Mouse (Mus musculus) liver, embryonic 11.5 days (tissue): ENCODE measurements around the gene Olfr961. TPM values are rescaled to one million over a fixed set of nuclear protein-coding genes. Genes with fewer than 3 reads are reported as not detected.

ENCODE experiments used
- ATAC-seq: fragments of 200-750 bp; cut with Nextera tagmentation; replicated peaks from 2 replicates; pipeline ENCODE4 v1.8.0; 2017; ENCODE audit warnings: moderate number of reproducible peaks, mild to moderate bottlenecking, moderate TSS enrichment, moderate library complexity; ENCODE audit not compliant: low FRiP score
- DNase-seq: peaks from one replicate; pipeline ENCODE4 v3.0.0-alpha.2; 2017; ENCODE audit warnings: low spot score
- H3K27ac ChIP-seq: fragments of 300-500 bp; sonication (generic); 2 replicates; pipeline ENCODE4 v1.5.1; 2014; ENCODE audit warnings: mild to moderate bottlenecking, low read depth, low read length, control low read depth
- H3K27me3 ChIP-seq: fragments of 300-500 bp; sonication (generic); replicated peaks from 2 replicates; pipeline ENCODE4 v1.6.1; 2014; ENCODE audit warnings: low read length, mixed read lengths; ENCODE audit not compliant: control insufficient read depth, insufficient read depth
- H3K36me3 ChIP-seq: fragments of 300-500 bp; sonication (generic); 2 replicates; pipeline ENCODE4 v1.6.1; 2014; ENCODE audit warnings: mild to moderate bottlenecking, low read length, moderate library complexity, mixed read lengths; ENCODE audit not compliant: control insufficient read depth, insufficient read depth
- H3K4me1 ChIP-seq: fragments of 300-500 bp; sonication (generic); replicated peaks from 2 replicates; pipeline ENCODE4 v1.6.1; 2014; ENCODE audit warnings: low read length, mixed read lengths; ENCODE audit not compliant: control insufficient read depth, insufficient read depth
- H3K4me2 ChIP-seq: fragments of 300-500 bp; sonication (generic); 2 replicates; pipeline ENCODE4 v1.6.1; 2014; ENCODE audit warnings: mild to moderate bottlenecking, control low read depth, moderate library complexity
- H3K4me3 ChIP-seq: fragments of 300-500 bp; sonication (generic); 2 replicates; pipeline ENCODE4 v1.5.1; 2014; ENCODE audit warnings: low read depth, low read length, control low read depth
- H3K9ac ChIP-seq: fragments of 300-500 bp; sonication (generic); 2 replicates; pipeline ENCODE4 v1.6.1; 2014; ENCODE audit warnings: low read depth, low read length, control low read depth
- H3K9me3 ChIP-seq: fragments of 300-500 bp; sonication (generic); 2 replicates; pipeline ENCODE4 v1.6.1; 2016; ENCODE audit warnings: low read length, inconsistent platforms, mixed read lengths; ENCODE audit not compliant: control insufficient read depth
- WGBS: fragments of 180-500 bp; shearing (Covaris S2); extraction: QIAGEN DNeasy Blood & Tissue Kit; methylation state at CpG from one replicate; pipeline ENCODE4 v1.1.7; 2014; 5-methylcytosine and 5-hydroxymethylcytosine counted together
- polyA plus RNA-seq: library from polyadenylated mRNA; unstranded; fragments of >200 nt; fragmentation: Nextera tagmentation; extraction: Ambion mirVana; gene quantifications from 2 replicates; pipeline ENCODE4 v1.2.1, GENCODE M21; 2014

The Olfr961 gene
- polyA plus RNA-seq, 1 experiment from 2014 or later: not detected

DNA sequence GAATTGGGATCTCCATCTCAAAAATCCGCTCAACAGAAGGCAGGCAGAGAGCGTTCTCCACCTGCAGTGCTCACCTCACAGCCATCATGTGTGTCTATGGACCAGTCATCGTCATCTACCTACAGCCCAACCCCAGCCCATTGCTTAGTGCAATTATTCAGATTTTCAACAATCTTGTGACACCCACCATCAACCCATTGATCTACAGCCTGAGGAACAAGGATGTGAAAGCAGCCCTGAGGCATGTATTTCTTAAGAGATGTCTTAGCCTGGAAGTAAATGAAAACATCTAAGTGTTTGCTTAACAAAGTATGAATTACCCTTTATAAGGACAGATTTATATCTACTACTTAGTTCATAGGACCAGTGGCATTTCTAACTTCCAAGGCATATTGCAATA lies 21.1 kb upstream of the Olfr961 start:
- Histone ChIP-seq H3K36me3 (no peaks in the 10 kb centered on the region), H3K9ac (no peak overlapping the region), H3K4me1 (no peaks in the 10 kb centered on the region), H3K4me3 (no peak overlapping the region), H3K27me3 (no peaks in the 10 kb centered on the region), H3K9me3 (no peaks in the 10 kb centered on the region), H3K27ac (no peak overlapping the region), H3K4me2 (no peak overlapping the region)
- DNase-seq: no peak
- WGBS: 84% methylated on average over 3 of the region's 3 CpGs
- ATAC-seq: no peak

DNA sequence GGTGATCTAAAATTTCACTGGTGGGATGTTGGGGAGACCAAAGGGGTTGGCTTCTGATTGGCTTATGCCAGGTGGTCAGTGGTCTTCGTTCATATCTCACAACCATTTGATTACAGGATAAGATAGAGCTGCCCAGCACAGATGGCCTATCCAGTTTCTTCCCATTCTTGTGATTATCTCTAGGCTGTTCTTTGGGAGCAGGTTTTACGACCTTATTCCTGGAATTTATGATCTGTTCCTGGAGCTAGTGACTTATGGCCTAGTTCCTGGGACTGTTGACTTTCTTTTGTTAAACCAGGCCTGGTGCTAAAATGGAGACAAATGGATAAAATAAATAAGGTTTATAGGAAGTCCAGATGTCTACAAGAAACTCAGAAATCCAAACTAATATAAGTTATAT lies 20.2 kb upstream of the Olfr961 start:
- Histone ChIP-seq H3K27ac (no peak overlapping the region), H3K27me3 (no peaks in the 10 kb centered on the region), H3K4me1 (no peaks in the 10 kb centered on the region), H3K9ac (no peak overlapping the region), H3K4me2 (no peak overlapping the region), H3K4me3 (no peak overlapping the region), H3K9me3 (no peaks in the 10 kb centered on the region), H3K36me3 (no peaks in the 10 kb centered on the region)
- DNase-seq: no peak
- WGBS: 59% methylated on average over 2 of the region's 2 CpGs
- ATAC-seq: no peak

DNA sequence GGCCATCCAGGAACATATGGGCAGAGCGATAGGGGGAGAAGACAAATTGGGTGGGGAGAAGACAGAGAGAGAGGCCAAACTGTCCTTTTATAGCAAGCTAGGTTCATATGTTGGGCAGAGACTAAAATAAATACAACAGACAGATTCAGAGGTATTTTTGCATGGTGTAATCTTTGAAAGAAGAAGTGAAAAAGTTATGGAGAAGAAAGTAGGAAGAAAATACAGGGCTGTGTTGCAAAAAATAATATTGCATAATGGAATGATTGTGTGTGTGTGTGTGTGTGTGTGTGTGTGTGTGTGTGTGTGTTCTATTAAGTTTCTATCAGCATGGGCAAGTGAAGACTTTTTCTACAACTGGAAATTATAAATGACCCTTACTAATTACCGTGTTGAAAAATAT lies 15.8 kb upstream of the Olfr961 start:
- Histone ChIP-seq H3K4me1 (no peaks in the 10 kb centered on the region), H3K27me3 (no peaks in the 10 kb centered on the region), H3K27ac (no peak overlapping the region), H3K9ac (no peak overlapping the region), H3K4me3 (no peak overlapping the region), H3K36me3 (no peaks in the 10 kb centered on the region), H3K9me3 (no peaks in the 10 kb centered on the region), H3K4me2 (no peak overlapping the region)
- no peak for DNase-seq
- no peak for ATAC-seq
- 71% methylated on average over 2 of the region's 2 CpGs for WGBS

DNA sequence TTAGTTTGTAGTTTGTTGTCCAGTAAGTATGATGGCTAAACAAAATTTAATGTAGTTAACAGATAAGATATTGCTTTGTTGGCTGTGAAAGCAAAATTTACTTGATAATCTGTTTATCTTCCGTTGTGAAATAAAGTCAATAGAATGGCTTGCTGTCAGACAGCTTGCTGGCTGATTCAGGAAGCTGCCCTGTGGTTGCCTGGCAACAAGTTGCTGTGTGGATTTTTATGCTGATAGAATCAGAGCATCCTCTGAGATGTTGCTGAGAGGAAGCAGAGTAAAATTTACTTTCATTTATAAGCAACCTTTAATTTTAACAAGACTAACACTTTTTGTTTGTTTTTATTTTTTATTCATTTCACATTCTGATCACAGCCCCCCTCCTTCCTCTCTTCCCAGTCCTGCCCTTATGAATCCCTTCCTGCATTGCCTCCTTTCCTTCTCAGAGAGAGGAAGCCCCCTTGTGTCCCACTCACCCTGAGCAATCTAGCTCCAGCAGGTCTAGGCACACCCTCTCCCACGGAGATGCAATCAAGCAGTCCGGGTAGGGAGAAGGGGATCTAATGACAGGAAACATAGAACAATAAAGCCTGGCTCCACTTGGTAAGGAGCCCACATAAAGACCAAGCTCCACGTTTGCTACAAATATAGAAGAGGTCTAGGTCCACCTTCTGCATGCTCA lies 10.8 kb upstream of the Olfr961 start:
- no peak overlapping the region for H3K4me3 ChIP-seq
- no peaks in the 10 kb centered on the region for H3K4me1 ChIP-seq
- H3K9ac ChIP-seq: no peak overlapping the region
- H3K36me3 ChIP-seq: no peaks in the 10 kb centered on the region
- DNase-seq (no peak), ATAC-seq (no peak)
- 31% methylated on average over 4 of the region's 4 CpGs for WGBS
- H3K4me2 ChIP-seq: no peak overlapping the region
- H3K27me3 ChIP-seq: no peaks in the 10 kb centered on the region
- no peaks in the 10 kb centered on the region for H3K9me3 ChIP-seq
- H3K27ac ChIP-seq: no peak overlapping the region

DNA sequence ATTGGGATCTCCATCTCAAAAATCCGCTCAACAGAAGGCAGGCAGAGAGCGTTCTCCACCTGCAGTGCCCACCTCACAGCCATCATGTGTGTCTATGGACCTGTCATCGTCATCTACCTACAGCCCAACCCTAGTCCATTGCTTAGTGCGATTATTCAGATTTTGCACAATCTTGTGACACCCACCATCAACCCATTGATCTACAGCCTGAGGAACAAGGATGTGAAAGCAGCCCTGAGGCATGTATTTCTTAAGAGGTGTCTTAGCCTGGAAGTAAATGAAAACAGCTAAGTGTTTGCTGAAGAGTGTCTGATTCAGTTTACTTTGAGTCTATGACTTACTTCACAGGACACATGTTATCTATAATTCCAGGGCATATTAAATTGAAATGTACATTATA lies 2.5 kb downstream of the Olfr961 start:
- 83% methylated on average over 4 of the region's 4 CpGs for WGBS
- no peak for ATAC-seq
- no peaks in the 10 kb centered on the region for H3K36me3 ChIP-seq
- H3K9me3 ChIP-seq: no peaks in the 10 kb centered on the region
- no peaks in the 10 kb centered on the region for H3K27me3 ChIP-seq
- DNase-seq: no peak
- H3K4me2 ChIP-seq: no peak overlapping the region
- H3K9ac ChIP-seq: no peak overlapping the region
- H3K4me3 ChIP-seq: no peak overlapping the region
- no peak overlapping the region for H3K27ac ChIP-seq
- H3K4me1 ChIP-seq: no peaks in the 10 kb centered on the region

DNA sequence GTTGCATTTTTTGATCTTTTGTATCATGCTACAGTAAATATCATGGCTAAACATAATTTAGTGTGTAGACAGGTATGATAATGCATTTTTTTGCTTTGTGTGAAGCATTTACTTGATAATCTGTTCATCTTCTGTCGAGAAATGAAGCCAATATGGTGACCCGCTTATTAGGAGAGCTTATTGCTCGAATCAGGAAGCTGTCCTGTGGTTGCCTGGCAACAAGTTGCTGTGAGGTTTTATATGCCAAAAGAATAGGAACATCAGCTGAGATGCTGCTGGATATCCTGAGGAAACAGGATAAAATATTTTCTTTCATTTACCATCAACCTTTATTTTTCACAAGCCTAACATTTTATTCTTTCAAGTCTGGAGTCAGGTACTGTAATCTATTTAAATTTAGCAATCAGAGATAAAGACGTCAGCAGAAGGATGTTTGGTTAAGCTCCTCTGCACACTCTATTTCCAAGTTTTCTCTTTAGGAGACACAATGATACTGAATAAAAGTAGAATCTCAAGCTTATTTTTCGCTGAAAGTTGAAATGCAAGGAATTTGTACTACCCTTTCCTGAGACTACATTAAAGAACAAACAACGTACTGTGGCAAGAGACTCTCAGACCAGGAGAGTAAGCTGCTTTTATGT lies 10.0 kb downstream of the Olfr961 start:
- H3K9ac ChIP-seq: no peak overlapping the region
- no peak overlapping the region for H3K27ac ChIP-seq
- no peaks in the 10 kb centered on the region for H3K9me3 ChIP-seq
- no peak for DNase-seq
- no peak overlapping the region for H3K4me3 ChIP-seq
- no peaks in the 10 kb centered on the region for H3K36me3 ChIP-seq
- no peak for ATAC-seq
- no peaks in the 10 kb centered on the region for H3K27me3 ChIP-seq
- WGBS: 67% methylated on average over 6 of the region's 6 CpGs
- H3K4me1 ChIP-seq: no peaks in the 10 kb centered on the region
- no peak overlapping the region for H3K4me2 ChIP-seq

DNA sequence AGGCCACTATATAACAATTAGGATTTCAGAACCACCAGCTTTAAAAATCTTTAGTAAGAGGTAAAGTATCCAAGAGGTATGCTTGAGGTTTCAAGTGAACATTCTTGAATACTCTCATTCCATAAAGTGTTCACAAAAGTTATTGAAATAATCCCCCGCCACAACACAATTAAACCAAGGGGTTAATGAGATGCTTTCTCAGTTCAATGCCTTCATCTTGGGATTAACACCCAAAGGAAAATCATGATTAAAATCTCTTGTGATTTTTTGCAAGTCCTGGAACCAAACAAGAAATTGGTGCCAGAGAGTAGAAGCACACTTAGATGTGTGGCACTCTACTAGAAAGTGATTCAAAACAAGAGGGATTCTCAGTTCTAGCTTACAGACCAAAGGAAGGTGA lies 22.0 kb downstream of the Olfr961 start, which contains the start of gene Olfr963:
Gene Olfr963 (plus strand): TSS at position 301 of the 400 bp plus-strand sequence.
- Histone ChIP-seq H3K27me3 (no peaks in the 10 kb centered on the region), H3K9ac (no peak within 1 kb of the TSS), H3K27ac (no peak within 1 kb of the TSS), H3K4me3 (no peak within 1 kb of the TSS), H3K36me3 (no peaks in the 10 kb centered on the region), H3K4me2 (no peak within 1 kb of the TSS), H3K9me3 (no peaks in the 10 kb centered on the region; the same call in 1 of the 2 replicates), H3K4me1 (no peaks in the 10 kb centered on the region)
- ATAC-seq (no peak), DNase-seq (no peak)
- WGBS: 86% methylated on average over 1 of the region's 1 CpGs

DNA sequence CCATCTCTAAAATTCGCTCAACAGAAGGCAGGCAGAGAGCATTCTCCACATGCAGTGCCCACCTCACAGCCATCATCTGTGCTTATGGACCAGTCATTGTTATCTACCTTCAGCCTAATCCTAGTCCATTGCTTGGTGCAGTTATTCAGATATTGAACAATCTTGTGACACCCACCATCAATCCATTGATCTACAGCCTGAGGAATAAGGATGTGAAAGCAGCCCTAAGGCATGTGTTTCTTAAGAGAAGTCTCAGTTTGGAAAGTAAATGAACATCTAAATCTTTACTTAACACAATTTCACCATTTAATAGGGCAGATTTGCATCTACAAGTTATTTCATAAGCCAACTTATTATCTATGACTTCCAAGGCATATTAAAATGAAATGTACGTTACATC lies 24.8 kb downstream of the Olfr961 start:
- DNase-seq (no peak), ATAC-seq (no peak)
- Histone ChIP-seq H3K36me3 (no peaks in the 10 kb centered on the region), H3K4me3 (no peak overlapping the region), H3K9ac (no peak overlapping the region), H3K27me3 (no peaks in the 10 kb centered on the region), H3K4me1 (no peaks in the 10 kb centered on the region), H3K27ac (no peak overlapping the region), H3K9me3 (no peaks in the 10 kb centered on the region), H3K4me2 (no peak overlapping the region)
- 69% methylated on average over 2 of the region's 2 CpGs for WGBS

DNA sequence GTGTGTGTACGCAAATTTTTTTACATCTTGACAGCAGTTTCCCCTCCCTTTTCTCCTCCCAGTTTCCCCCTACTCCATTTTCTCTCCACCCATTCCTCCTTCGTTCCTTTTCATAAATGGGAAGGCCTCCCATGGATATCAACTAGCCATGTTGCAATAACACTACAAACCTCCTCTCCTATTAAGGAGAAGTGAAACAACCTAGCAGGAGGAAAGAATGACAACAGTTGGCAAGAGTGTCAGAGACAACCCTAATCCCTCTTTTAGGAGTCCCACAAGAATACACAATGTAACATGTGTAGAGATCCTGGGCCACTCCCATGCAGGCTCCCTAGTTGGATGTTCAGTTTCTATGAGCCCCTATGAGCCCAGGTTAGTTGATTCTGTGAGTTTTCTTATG lies 29.9 kb downstream of the Olfr961 start:
- Histone ChIP-seq H3K9me3 (no peaks in the 10 kb centered on the region), H3K27me3 (no peaks in the 10 kb centered on the region), H3K27ac (no peak overlapping the region), H3K4me2 (no peak overlapping the region), H3K4me3 (no peak overlapping the region), H3K4me1 (no peaks in the 10 kb centered on the region), H3K9ac (no peak overlapping the region), H3K36me3 (no peaks in the 10 kb centered on the region)
- DNase-seq: no peak
- ATAC-seq: no peak
- 70% methylated on average over 2 of the region's 2 CpGs for WGBS
